ENCODE assay signal across 11 mouse cellular contexts in genomic region chr19:21781787-21782432, GRCm38 (mm10). TPM values are rescaled to one million over a fixed set of nuclear protein-coding genes. Genes with fewer than 3 reads are reported as not detected.
A peak's percentile ranks its signal among the peaks of the same experiment; 100 is the strongest.
DNase-seq lines count a peak whose midpoint lies in the region; ATAC-seq and TF ChIP-seq lines count a peak whose summit lies in the region.
"Had no signal": no experiment of that assay in that cellular context is flagged by ENCODE, and none has a peak within 500 bp of the region (broad histone marks: within the 10 kb centered on the region; RNA-seq: fewer than 3 reads in every experiment).

No protein-coding gene starts in this region.

- H3K4me2 ChIP-seq in heart, embryonic 11.5 days, result peak overlapping the region; percentile 69
- H3K4me2 ChIP-seq in forebrain, embryonic 15.5 days (replicated peaks), result peak overlapping the region; percentile 77
- H3K4me2 ChIP-seq in limb, embryonic 15.5 days, result peak overlapping the region; percentile 22; the same call in 1 of the 2 replicates
- H3K4me2 ChIP-seq: intestine, embryonic 15.5 days; stomach, embryonic 15.5 days had no signal

- no peaks in the 10 kb centered on the region for H3K27me3 ChIP-seq in heart, embryonic 11.5 days (ENCODE audit: control insufficient read depth, insufficient read depth, low read length)
- no peaks in the 10 kb centered on the region for H3K27me3 ChIP-seq in E14TG2a.4 (ENCODE audit: insufficient read depth, low read length)
- H3K27me3 ChIP-seq in forebrain, embryonic 15.5 days, result no peaks in the 10 kb centered on the region
- H3K27me3 ChIP-seq in limb, embryonic 15.5 days, result no peaks in the 10 kb centered on the region
- H3K27me3 ChIP-seq: intestine, embryonic 15.5 days; stomach, embryonic 15.5 days had no signal

- DNase-seq in heart, postnatal 4 days, result no peak
- DNase-seq in thymus, adult 18-20 months, result no peak
- DNase-seq in left cerebral cortex, adult 18-20 months (ENCODE audit: low spot score in 2 of 2), result no peak
- DNase-seq in urinary bladder, postnatal 4 days (ENCODE audit: low spot score in 2 of 2), result no peak

- no peak for ATAC-seq in heart, embryonic 11.5 days (replicated peaks; ENCODE audit: insufficient number of reproducible peaks, low FRiP score, low TSS enrichment)
- no peak for ATAC-seq in forebrain, embryonic 15.5 days (replicated peaks)
- ATAC-seq in limb, embryonic 15.5 days (ENCODE audit: insufficient number of reproducible peaks, low FRiP score, low TSS enrichment, low read depth), result no peak
- ATAC-seq: CD4-positive, CD25-positive, alpha-beta regulatory T cell, adult 4 months; intestine, embryonic 15.5 days had no signal

- H3K36me3 ChIP-seq in heart, embryonic 11.5 days (ENCODE audit: control insufficient read depth, insufficient read depth, low read length), result no peaks in the 10 kb centered on the region
- peaks cover 32% of the 10 kb centered on the region for H3K36me3 ChIP-seq in E14TG2a.4 (ENCODE audit: insufficient read depth, low read length)
- H3K36me3 ChIP-seq in forebrain, embryonic 15.5 days, result no peaks in the 10 kb centered on the region
- H3K36me3 ChIP-seq in limb, embryonic 15.5 days, result no peaks in the 10 kb centered on the region
- H3K36me3 ChIP-seq: intestine, embryonic 15.5 days; stomach, embryonic 15.5 days had no signal

- no peaks in the 10 kb centered on the region for H3K9me3 ChIP-seq in heart, embryonic 11.5 days (replicated peaks; ENCODE audit: control insufficient read depth, low read length)
- no peaks in the 10 kb centered on the region for H3K9me3 ChIP-seq in E14TG2a.4 (ENCODE audit: low read length)
- no peaks in the 10 kb centered on the region for H3K9me3 ChIP-seq in forebrain, embryonic 15.5 days
- no peaks in the 10 kb centered on the region for H3K9me3 ChIP-seq in limb, embryonic 15.5 days
- H3K9me3 ChIP-seq: intestine, embryonic 15.5 days; stomach, embryonic 15.5 days had no signal

- H3K4me1 ChIP-seq in heart, embryonic 11.5 days (ENCODE audit: control insufficient read depth, insufficient read depth, low read length), result peaks cover 53% of the 10 kb centered on the region
- H3K4me1 ChIP-seq in E14TG2a.4 (replicated peaks; ENCODE audit: low read depth, low read length), result peaks cover 81% of the 10 kb centered on the region
- peaks cover 83% of the 10 kb centered on the region for H3K4me1 ChIP-seq in forebrain, embryonic 15.5 days
- H3K4me1 ChIP-seq in limb, embryonic 15.5 days, result peaks cover 46% of the 10 kb centered on the region

- TF ChIP-seq CTCF in E14TG2a.4 (conservative IDR thresholded peaks at IDR 0.05; ENCODE audit: low read length), result no peak

- H3K4me3 ChIP-seq in heart, embryonic 11.5 days (ENCODE audit: low read depth, low read length), result peak overlapping the region; percentile 89
- H3K4me3 ChIP-seq in E14TG2a.4 (replicated peaks; ENCODE audit: low read length), result peak overlapping the region; percentile 98
- H3K4me3 ChIP-seq in forebrain, embryonic 15.5 days, result peak overlapping the region; percentile 74
- no peak overlapping the region for H3K4me3 ChIP-seq in limb, embryonic 15.5 days
- H3K4me3 ChIP-seq: intestine, embryonic 15.5 days; stomach, embryonic 15.5 days had no signal

- no peak overlapping the region for H3K27ac ChIP-seq in heart, embryonic 11.5 days (ENCODE audit: low read depth, low read length)
- peak overlapping the region; percentile 86 for H3K27ac ChIP-seq in forebrain, embryonic 15.5 days (replicated peaks)
- H3K27ac ChIP-seq in limb, embryonic 15.5 days, result no peak overlapping the region
- H3K27ac ChIP-seq: intestine, embryonic 15.5 days; stomach, embryonic 15.5 days had no signal

- 59% methylated on average over 12 of the region's 12 CpGs for WGBS in heart, embryonic 11.5 days (ENCODE audit: insufficient replicate concordance)
- WGBS in forebrain, embryonic 15.5 days, result 9% methylated on average over 12 of the region's 12 CpGs
- 40% methylated on average over 12 of the region's 12 CpGs for WGBS in limb, embryonic 15.5 days

- peak overlapping the region; percentile 52 for H3K9ac ChIP-seq in heart, embryonic 11.5 days (ENCODE audit: low read depth, low read length)
- peak overlapping the region; percentile 17 for H3K9ac ChIP-seq in forebrain, embryonic 15.5 days (replicated peaks)
- H3K9ac ChIP-seq in limb, embryonic 15.5 days, result no peak overlapping the region
- H3K9ac ChIP-seq: intestine, embryonic 15.5 days; stomach, embryonic 15.5 days had no signal

RNA-seq across cellular contexts. Expression of gene Cemip2, which starts 3.8 kb away (rescaled TPM):
- polyA plus RNA-seq in heart, embryonic 11.5 days (2014; fragmentation: Nextera tagmentation; extraction: Ambion mirVana), result 77.0 and 99.7 TPM in 2 replicates
- total RNA-seq in heart, postnatal 4 days (2021), result 10 to 100 TPM; 47.6 to 53.6 TPM
- polyA plus RNA-seq in forebrain, embryonic 15.5 days (2015; fragmentation: Nextera tagmentation; extraction: Ambion mirVana), result 39.3 and 43.0 TPM in 2 replicates
- polyA plus RNA-seq in limb, embryonic 15.5 days (2015; fragmentation: Nextera tagmentation; extraction: Ambion mirVana), result 25.7 TPM in 2 replicates
- 10 to 100 TPM; 12.4 to 13.4 TPM for total RNA-seq in left cerebral cortex, adult 18-20 months (2021)

Comparison
In these comparisons a context has a peak if more than half of its experiments do, and no peak if none do; other contexts are left out.
1. H3K4me2 ChIP-seq: peak in every context shown above with its lines; median percentile 77 in forebrain, embryonic 15.5 days; 69 in heart, embryonic 11.5 days; 22 in limb, embryonic 15.5 days.